Mouse (Mus musculus): ENCODE measurements around the gene Myo1d. TPM values are rescaled to one million over a fixed set of nuclear protein-coding genes. Genes with fewer than 3 reads are reported as not detected.

The Myo1d gene
- polyA plus RNA-seq (2015; fragmentation: Nextera tagmentation; extraction: Ambion mirVana), result 1.6 and 1.9 TPM in 2 replicates

GRCm38 (mm10) chr11:80779527-80780344 is at the start of gene Myo1d:
Gene Myo1d, minus strand, starts transcription at chr11:80780025.
- H3K27ac ChIP-seq (replicated peaks), result no peak within 1 kb of the TSS

GRCm38 (mm10) chr11:80821794-80822193 is 42.0 kb upstream of the Myo1d start:
- ATAC-seq (replicated peaks), result no peak
- no peak overlapping the region for H3K4me3 ChIP-seq
- WGBS, result 86% methylated on average over 9 of the region's 9 CpGs
- H3K4me2 ChIP-seq (replicated peaks), result no peak overlapping the region
- no peaks in the 10 kb centered on the region for H3K27me3 ChIP-seq
- H3K36me3 ChIP-seq, result no peaks in the 10 kb centered on the region
- no peaks in the 10 kb centered on the region for H3K9me3 ChIP-seq
- H3K27ac ChIP-seq (replicated peaks), result no peak overlapping the region
- H3K4me1 ChIP-seq, result no peaks in the 10 kb centered on the region; the same call in 1 of the 2 replicates
- H3K9ac ChIP-seq (replicated peaks), result no peak overlapping the region

More at GRCm38 (mm10) chr11:80779527-80780344, at the start of gene Myo1d:
- Histone ChIP-seq H3K4me3 (peak within 1 kb of the TSS; percentile 56), H3K4me2 (replicated peaks) (peak within 1 kb of the TSS; percentile 85), H3K4me1 (peaks cover 12% of the 10 kb centered on the region), H3K9me3 (no peaks in the 10 kb centered on the region), H3K9ac (replicated peaks) (peak within 1 kb of the TSS; percentile 56), H3K27me3 (no peaks in the 10 kb centered on the region), H3K36me3 (no peaks in the 10 kb centered on the region)
- ATAC-seq (replicated peaks), result peak; percentile 93
- under 1% methylated on average over 80 of the region's 87 CpGs for WGBS

DNA sequence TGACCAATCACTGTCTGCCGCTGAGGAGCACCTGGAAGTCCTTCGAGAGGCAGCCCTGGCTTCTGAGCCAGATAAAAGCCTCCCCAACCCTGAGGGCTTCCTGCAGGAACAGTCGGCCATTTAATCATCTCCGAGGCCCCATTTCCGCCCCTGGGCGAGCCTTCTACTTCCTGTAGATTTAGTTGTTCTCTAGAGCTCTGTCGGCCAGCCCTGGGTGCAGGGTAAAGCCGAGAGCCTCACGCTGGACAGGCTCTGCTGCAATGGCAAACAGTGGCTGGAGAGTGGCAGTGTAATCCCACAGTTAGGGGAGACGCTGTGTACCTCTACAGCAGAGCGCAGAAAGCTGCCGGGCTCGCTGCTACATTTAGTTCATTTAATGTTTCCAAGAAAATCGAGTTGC is 41.5 kb upstream of the Myo1d start:
- Histone ChIP-seq H3K4me1 (no peaks in the 10 kb centered on the region; the same call in 1 of the 2 replicates), H3K4me2 (replicated peaks) (no peak overlapping the region), H3K9me3 (no peaks in the 10 kb centered on the region), H3K27ac (replicated peaks) (no peak overlapping the region), H3K4me3 (no peak overlapping the region), H3K36me3 (no peaks in the 10 kb centered on the region), H3K27me3 (no peaks in the 10 kb centered on the region), H3K9ac (replicated peaks) (no peak overlapping the region)
- 54% methylated on average over 14 of the region's 14 CpGs for WGBS
- 0 out of 2 replicates have a peak, but pooled peaks have one; percentile 61 for ATAC-seq (replicated peaks)

- H3K36me3 ChIP-seq, result no peaks in the 10 kb centered on the region
- WGBS, result 94% methylated on average over 3 of the region's 3 CpGs
- ATAC-seq (replicated peaks), result no peak
- H3K4me3 ChIP-seq, result no peak overlapping the region
- no peak overlapping the region for H3K27ac ChIP-seq (replicated peaks)
- no peaks in the 10 kb centered on the region for H3K27me3 ChIP-seq
- no peaks in the 10 kb centered on the region; the same call in 1 of the 2 replicates for H3K4me1 ChIP-seq
- H3K9me3 ChIP-seq, result no peaks in the 10 kb centered on the region
- H3K4me2 ChIP-seq (replicated peaks), result no peak overlapping the region
- no peak overlapping the region for H3K9ac ChIP-seq (replicated peaks)
Measured at GRCm38 (mm10) chr11:80820085-80820484, 40.3 kb upstream of the Myo1d start.

- ATAC-seq (replicated peaks), result peak; percentile 29; the same call in 1 of the 2 replicates
Measured at GRCm38 (mm10) chr11:80818060-80818697, 38.4 kb upstream of the Myo1d start.

GRCm38 (mm10) chr11:80815354-80815753 is 35.5 kb upstream of the Myo1d start:
- no peak overlapping the region for H3K27ac ChIP-seq (replicated peaks)
- H3K27me3 ChIP-seq, result no peaks in the 10 kb centered on the region
- no peak overlapping the region for H3K4me3 ChIP-seq
- 90% methylated on average over 7 of the region's 7 CpGs for WGBS
- H3K4me1 ChIP-seq, result peaks cover 14% of the 10 kb centered on the region
- no peak overlapping the region for H3K9ac ChIP-seq (replicated peaks)
- H3K4me2 ChIP-seq (replicated peaks), result no peak overlapping the region
- H3K9me3 ChIP-seq, result no peaks in the 10 kb centered on the region
- H3K36me3 ChIP-seq, result 0 out of 2 replicates have a peak, but pooled peaks cover 3% of the 10 kb centered on the region
- no peak for ATAC-seq (replicated peaks)

More at GRCm38 (mm10) chr11:80818060-80818697, 38.4 kb upstream of the Myo1d start:
- Histone ChIP-seq H3K9me3 (no peaks in the 10 kb centered on the region), H3K9ac (replicated peaks) (no peak overlapping the region), H3K27ac (replicated peaks) (no peak overlapping the region), H3K4me2 (replicated peaks) (no peak overlapping the region), H3K4me1 (no peaks in the 10 kb centered on the region; the same call in 1 of the 2 replicates), H3K4me3 (no peak overlapping the region), H3K27me3 (no peaks in the 10 kb centered on the region), H3K36me3 (0 out of 2 replicates have a peak, but pooled peaks cover 3% of the 10 kb centered on the region)
- WGBS, result 44% methylated on average over 11 of the region's 11 CpGs

GRCm38 (mm10) chr11:80811156-80811555 is 31.3 kb upstream of the Myo1d start:
- no peaks in the 10 kb centered on the region for H3K27me3 ChIP-seq
- H3K9ac ChIP-seq (replicated peaks), result peak overlapping the region; percentile 66
- 23% methylated on average over 5 of the region's 5 CpGs for WGBS
- H3K4me3 ChIP-seq, result peak overlapping the region; percentile 54
- no peak overlapping the region; the same call in 1 of the 2 replicates for H3K27ac ChIP-seq (replicated peaks)
- no peaks in the 10 kb centered on the region for H3K9me3 ChIP-seq
- H3K4me1 ChIP-seq, result peaks cover 19% of the 10 kb centered on the region
- peak overlapping the region; percentile 87 for H3K4me2 ChIP-seq (replicated peaks)
- H3K36me3 ChIP-seq, result 0 out of 2 replicates have a peak, but pooled peaks cover 3% of the 10 kb centered on the region
- no peak for ATAC-seq (replicated peaks)

- H3K9me3 ChIP-seq, result no peaks in the 10 kb centered on the region
- ATAC-seq (replicated peaks), result peak; percentile 81
- peak within 1 kb of the TSS; percentile 67 for H3K27ac ChIP-seq (replicated peaks)
- no peaks in the 10 kb centered on the region for H3K27me3 ChIP-seq
- peaks cover 19% of the 10 kb centered on the region for H3K4me1 ChIP-seq
- H3K36me3 ChIP-seq, result 0 out of 2 replicates have a peak, but pooled peaks cover 3% of the 10 kb centered on the region
- WGBS, result 1% methylated on average over 54 of the region's 54 CpGs
- peak within 1 kb of the TSS; percentile 66 for H3K9ac ChIP-seq (replicated peaks)
- H3K4me2 ChIP-seq (replicated peaks), result peak within 1 kb of the TSS; percentile 87
- peak within 1 kb of the TSS; percentile 54 for H3K4me3 ChIP-seq
Measured at GRCm38 (mm10) chr11:80809993-80810821, 30.4 kb upstream of the Myo1d start, which contains the start of gene Tmem98. Gene Tmem98, plus strand, starts transcription at chr11:80810175.

- WGBS, result 34% methylated on average over 5 of the region's 6 CpGs
- H3K4me1 ChIP-seq, result peaks cover 19% of the 10 kb centered on the region
- peak overlapping the region; percentile 67; the same call in 1 of the 2 replicates for H3K27ac ChIP-seq (replicated peaks)
- no peaks in the 10 kb centered on the region for H3K9me3 ChIP-seq
- 0 out of 2 replicates have a peak, but pooled peaks cover 3% of the 10 kb centered on the region for H3K36me3 ChIP-seq
- H3K27me3 ChIP-seq, result no peaks in the 10 kb centered on the region
- peak overlapping the region; percentile 87 for H3K4me2 ChIP-seq (replicated peaks)
- ATAC-seq (replicated peaks), result 0 out of 2 replicates have a peak, but pooled peaks have one; percentile 4
- H3K4me3 ChIP-seq, result peak overlapping the region; percentile 54
- peak overlapping the region; percentile 66 for H3K9ac ChIP-seq (replicated peaks)
Measured at GRCm38 (mm10) chr11:80809666-80809992, 29.8 kb upstream of the Myo1d start.

DNA sequence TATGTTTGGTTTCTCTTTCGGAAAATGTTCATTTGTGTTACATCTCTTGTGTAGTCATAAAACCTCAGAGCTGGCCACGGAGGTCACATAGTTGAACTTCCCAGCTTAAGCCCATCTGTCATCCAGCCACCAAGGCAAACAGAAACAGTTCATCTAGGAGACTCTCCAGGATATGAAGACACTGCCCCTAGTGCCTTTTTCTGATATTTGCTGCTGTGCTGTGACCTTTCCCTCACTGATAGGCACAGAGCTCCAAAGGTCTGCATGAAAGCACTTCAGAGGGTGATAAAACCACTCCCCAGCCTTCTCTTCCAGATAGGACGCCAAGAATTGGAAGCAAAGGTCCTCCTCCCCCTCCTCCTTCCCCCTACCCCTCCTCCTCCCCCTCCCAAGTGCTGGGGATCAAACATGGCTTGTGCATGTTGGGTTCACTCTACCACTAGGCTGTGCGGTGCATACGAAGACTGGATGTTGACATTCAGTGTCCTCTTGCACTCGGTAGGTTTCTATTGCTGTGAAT is 28.8 kb upstream of the Myo1d start:
- H3K36me3 ChIP-seq, result no peaks in the 10 kb centered on the region
- no peak overlapping the region for H3K4me2 ChIP-seq (replicated peaks)
- H3K4me1 ChIP-seq, result peaks cover 19% of the 10 kb centered on the region
- ATAC-seq (replicated peaks), result no peak
- H3K27me3 ChIP-seq, result no peaks in the 10 kb centered on the region
- no peak overlapping the region for H3K4me3 ChIP-seq
- WGBS, result 73% methylated on average over 6 of the region's 6 CpGs
- H3K9me3 ChIP-seq, result no peaks in the 10 kb centered on the region
- H3K9ac ChIP-seq (replicated peaks), result no peak overlapping the region
- H3K27ac ChIP-seq (replicated peaks), result no peak overlapping the region

- 66% methylated on average over 3 of the region's 3 CpGs for WGBS
- Histone ChIP-seq H3K27ac (replicated peaks) (no peak overlapping the region), H3K4me1 (no peaks in the 10 kb centered on the region), H3K4me2 (replicated peaks) (no peak overlapping the region), H3K36me3 (no peaks in the 10 kb centered on the region), H3K9ac (replicated peaks) (no peak overlapping the region), H3K9me3 (no peaks in the 10 kb centered on the region), H3K27me3 (no peaks in the 10 kb centered on the region), H3K4me3 (no peak overlapping the region)
- ATAC-seq (replicated peaks), result no peak
Measured at GRCm38 (mm10) chr11:80802706-80803105, 22.9 kb upstream of the Myo1d start.
